Mouse (Mus musculus) spleen, adult 2 months (tissue): Measurements from ENCODE around the gene Xcl1. TPM values are rescaled to one million over a fixed set of nuclear protein-coding genes. Genes with fewer than 3 reads are reported as not detected.

Source experiments
- DNase-seq, 2 experiments: peaks; one replicate each; pipeline versions ENCODE4 v3.0.0 to v3.0.0-alpha.2; 2012 to 2021; ENCODE audit warnings: low spot score in 2 of 2, low read depth in 1 of 2
- H3K27ac ChIP-seq: fragments of 200-500 bp; 2 replicates; pipeline ENCODE4 v1.5.1; 2012; ENCODE audit warnings: low read length, inconsistent platforms; ENCODE audit not compliant: insufficient read depth
- H3K27me3 ChIP-seq: fragments of 200-500 bp; 2 replicates; pipeline ENCODE4 v1.6.1; 2012; ENCODE audit warnings: mild to moderate bottlenecking, moderate library complexity, low read length, inconsistent platforms; ENCODE audit not compliant: control insufficient read depth, insufficient read depth
- H3K36me3 ChIP-seq: fragments of 200-500 bp; 2 replicates; pipeline ENCODE4 v1.6.1; 2012; ENCODE audit warnings: mild to moderate bottlenecking, low read length, inconsistent platforms; ENCODE audit not compliant: control insufficient read depth, insufficient read depth
- H3K4me1 ChIP-seq: fragments of 200-500 bp; 2 replicates; pipeline ENCODE4 v1.6.1; 2011; ENCODE audit warnings: inconsistent platforms; ENCODE audit not compliant: control insufficient read depth, insufficient read depth, insufficient read length
- H3K4me3 ChIP-seq: fragments of 200-500 bp; 2 replicates; pipeline ENCODE4 v1.5.1; 2011; ENCODE audit warnings: mild to moderate bottlenecking, inconsistent platforms; ENCODE audit not compliant: insufficient read depth, insufficient read length; ENCODE audit errors: extremely low read depth
- CTCF ChIP-seq: fragments of 200-500 bp; IDR thresholded peaks from 2 replicates; pipeline ENCODE4 v1.5.1; 2011; ENCODE audit warnings: mild to moderate bottlenecking, inconsistent platforms; ENCODE audit not compliant: insufficient read depth, insufficient read length, insufficient replicate concordance; ENCODE audit errors: extremely low read depth
- POLR2A ChIP-seq: fragments of 200-500 bp; IDR thresholded peaks from 2 replicates; pipeline ENCODE4 v1.6.1; 2011; ENCODE audit warnings: low read depth, low read length, inconsistent platforms
- WGBS: fragments of 180-500 bp; shearing (Covaris S2); methylation state at CpG from one replicate; pipeline ENCODE4 v1.1.7; 2018; 5-methylcytosine and 5-hydroxymethylcytosine counted together
- polyA plus RNA-seq: library from polyadenylated mRNA; depleted of rRNA; stranded (reverse); fragments of >200 nt; gene quantifications from 2 replicates; pipeline ENCODE4 v1.2.3, GENCODE M21; 2012; rRNA removed

Gene Xcl1
- polyA plus RNA-seq, 1 experiment = 1.7 TPM

GRCm38 (mm10) chr1:164896211-164897145, 38.8 kb downstream of the Xcl1 start:
- no peak for DNase-seq
- no peaks in the 10 kb centered on the region for H3K36me3 ChIP-seq
- H3K4me1 ChIP-seq = no peaks in the 10 kb centered on the region
- no peak for TF ChIP-seq POLR2A
- TF ChIP-seq CTCF = no peak
- WGBS = 81% methylated on average over 16 of the region's 16 CpGs
- no peaks in the 10 kb centered on the region for H3K27me3 ChIP-seq
- H3K27ac ChIP-seq = no peak overlapping the region
- H3K4me3 ChIP-seq = no peak overlapping the region

GRCm38 (mm10) chr1:164895806-164896205, 39.5 kb downstream of the Xcl1 start:
- H3K27ac ChIP-seq = no peak overlapping the region
- no peaks in the 10 kb centered on the region for H3K36me3 ChIP-seq
- no peaks in the 10 kb centered on the region for H3K27me3 ChIP-seq
- TF ChIP-seq CTCF = no peak
- no peak for TF ChIP-seq POLR2A
- DNase-seq = no peak
- H3K4me1 ChIP-seq = no peaks in the 10 kb centered on the region
- no peak overlapping the region for H3K4me3 ChIP-seq
- WGBS = 75% methylated on average over 2 of the region's 2 CpGs

- Histone ChIP-seq H3K4me3 (no peak overlapping the region), H3K4me1 (no peaks in the 10 kb centered on the region), H3K27ac (no peak overlapping the region), H3K27me3 (no peaks in the 10 kb centered on the region), H3K36me3 (no peaks in the 10 kb centered on the region)
- 91% methylated on average over 4 of the region's 4 CpGs for WGBS
- DNase-seq = no peak
- TF ChIP-seq POLR2A (no peak), CTCF (no peak)
Observed at GRCm38 (mm10) chr1:164890366-164890765, 45.0 kb downstream of the Xcl1 start.

GRCm38 (mm10) chr1:164888563-164888962, 46.8 kb downstream of the Xcl1 start:
- Histone ChIP-seq H3K27me3 (no peaks in the 10 kb centered on the region), H3K36me3 (no peaks in the 10 kb centered on the region), H3K27ac (no peak overlapping the region), H3K4me1 (no peaks in the 10 kb centered on the region), H3K4me3 (no peak overlapping the region)
- TF ChIP-seq CTCF (no peak), POLR2A (no peak)
- 51% methylated on average over 6 of the region's 6 CpGs for WGBS
- no peak for DNase-seq

- H3K36me3 ChIP-seq = no peaks in the 10 kb centered on the region
- DNase-seq = no peak
- no peak for TF ChIP-seq CTCF
- TF ChIP-seq POLR2A = no peak
- no peak overlapping the region for H3K27ac ChIP-seq
- H3K27me3 ChIP-seq = no peaks in the 10 kb centered on the region
- 89% methylated on average over 2 of the region's 2 CpGs for WGBS
- no peaks in the 10 kb centered on the region for H3K4me1 ChIP-seq
- H3K4me3 ChIP-seq = no peak overlapping the region
Observed at GRCm38 (mm10) chr1:164887775-164888174, 47.6 kb downstream of the Xcl1 start.

GRCm38 (mm10) chr1:164881891-164882290, 53.4 kb downstream of the Xcl1 start:
- Histone ChIP-seq H3K27ac (peak overlapping the region; percentile 21; the same call in 1 of the 2 replicates), H3K4me3 (no peak overlapping the region), H3K4me1 (peaks cover 3% of the 10 kb centered on the region; the same call in 1 of the 2 replicates), H3K27me3 (no peaks in the 10 kb centered on the region), H3K36me3 (no peaks in the 10 kb centered on the region)
- WGBS = 63% methylated on average over 3 of the region's 3 CpGs
- TF ChIP-seq CTCF = no peak
- TF ChIP-seq POLR2A = no peak
- DNase-seq = no peak

Other genes with a start within 250 kb of the Xcl1 start
- 6.0 and 10.5 TPM in 2 replicates for gene Dpt, start 138.9 kb downstream of the Xcl1 start, polyA plus RNA-seq
- 0.15 and 0.16 TPM in 2 replicates for gene Tbx19, start 225.2 kb upstream of the Xcl1 start, polyA plus RNA-seq